Mouse (Mus musculus) G1E-ER4 (cell line): ENCODE measurements around the gene Rxfp2. TPM values are rescaled to one million over a fixed set of nuclear protein-coding genes. Genes with fewer than 3 reads are reported as not detected.

Experiments
- GATA1 ChIP-seq: IDR thresholded peaks from one replicate; pipeline ENCODE4 v1.8.0; 2012; ENCODE audit warnings: low read length, inconsistent platforms
- polyA plus RNA-seq: library from polyadenylated mRNA; stranded (reverse); fragments of >175 nt; gene quantifications from 2 replicates; pipeline ENCODE4 v1.2.3, GENCODE M21; 2012

The Rxfp2 gene
- polyA plus RNA-seq, 1 experiment, result not detected

- no peak for TF ChIP-seq GATA1
Measured at GRCm38 (mm10) chr5:150026509-150027087, 8.1 kb downstream of the Rxfp2 start.

GRCm38 (mm10) chr5:150031201-150031600 lies 12.7 kb downstream of the Rxfp2 start:
- no peak for TF ChIP-seq GATA1

- TF ChIP-seq GATA1, result no peak
Measured at GRCm38 (mm10) chr5:150031634-150032033, 13.2 kb downstream of the Rxfp2 start.

- TF ChIP-seq GATA1, result no peak
Measured at GRCm38 (mm10) chr5:150032075-150032492, 13.6 kb downstream of the Rxfp2 start.

- TF ChIP-seq GATA1, result no peak
Measured at GRCm38 (mm10) chr5:150036286-150036685, 17.8 kb downstream of the Rxfp2 start.

- TF ChIP-seq GATA1, result no peak
Measured at GRCm38 (mm10) chr5:150036918-150037317, 18.4 kb downstream of the Rxfp2 start.

GRCm38 (mm10) chr5:150044533-150044932 lies 26.1 kb downstream of the Rxfp2 start:
- no peak for TF ChIP-seq GATA1

- no peak for TF ChIP-seq GATA1
Measured at GRCm38 (mm10) chr5:150046438-150046837, 28.0 kb downstream of the Rxfp2 start.

- no peak for TF ChIP-seq GATA1
Measured at GRCm38 (mm10) chr5:150049946-150050345, 31.5 kb downstream of the Rxfp2 start.

GRCm38 (mm10) chr5:150051828-150052227 lies 33.4 kb downstream of the Rxfp2 start:
- no peak for TF ChIP-seq GATA1

- no peak for TF ChIP-seq GATA1
Measured at GRCm38 (mm10) chr5:150053294-150053693, 34.8 kb downstream of the Rxfp2 start.

- TF ChIP-seq GATA1, result no peak
Measured at GRCm38 (mm10) chr5:150053956-150054355, 35.5 kb downstream of the Rxfp2 start.

- no peak for TF ChIP-seq GATA1
Measured at GRCm38 (mm10) chr5:150055322-150055721, 36.8 kb downstream of the Rxfp2 start.

GRCm38 (mm10) chr5:150056056-150056455 lies 37.6 kb downstream of the Rxfp2 start:
- no peak for TF ChIP-seq GATA1

- no peak for TF ChIP-seq GATA1
Measured at GRCm38 (mm10) chr5:150058845-150059244, 40.4 kb downstream of the Rxfp2 start.

GRCm38 (mm10) chr5:150059466-150059865 lies 41.0 kb downstream of the Rxfp2 start:
- no peak for TF ChIP-seq GATA1

- TF ChIP-seq GATA1, result no peak
Measured at GRCm38 (mm10) chr5:150061086-150061485, 42.6 kb downstream of the Rxfp2 start.

- TF ChIP-seq GATA1, result no peak
Measured at GRCm38 (mm10) chr5:150064286-150064685, 45.8 kb downstream of the Rxfp2 start.

GRCm38 (mm10) chr5:150070086-150070485 lies 51.6 kb downstream of the Rxfp2 start:
- no peak for TF ChIP-seq GATA1
